Mouse (Mus musculus) c-Kit-positive CD71-positive TER-119-negative erythroid progenitor cells, embryonic 14.5 days (primary cell): Measurements from ENCODE around the gene Zranb3.
"Not testable (repeated sequence)": the region's sequence is repeated elsewhere in the genome, so short reads cannot be mapped to it uniquely, and the experiment has no call there.

Experiments used
- DNase-seq: peaks from one replicate; pipeline ENCODE4 v3.0.0-alpha.2; 2013; ENCODE audit warnings: low read depth

Gene Zranb3

GRCm38 (mm10) chr1:128102641-128103461, at the start of gene Zranb3, which contains the start of gene R3hdm1:
TSS of gene Zranb3 (minus strand) at chr1:128103047.
TSS of gene R3hdm1 (plus strand) at chr1:128103301.
- peak; percentile 99 for DNase-seq

- DNase-seq = no peak
Measured at GRCm38 (mm10) chr1:128141737-128142136, 38.9 kb upstream of the Zranb3 start.

GRCm38 (mm10) chr1:128141039-128141438, 38.2 kb upstream of the Zranb3 start:
- no peak for DNase-seq

GRCm38 (mm10) chr1:128136222-128136621, 33.4 kb upstream of the Zranb3 start:
- DNase-seq = not testable (repeated sequence)

GRCm38 (mm10) chr1:128120913-128121627, 18.2 kb upstream of the Zranb3 start:
- peak; percentile 46 for DNase-seq

- peak; percentile 39 for DNase-seq
Measured at GRCm38 (mm10) chr1:128103520-128104088, 757 bp upstream of the Zranb3 start.

- peak; percentile 85 for DNase-seq
Measured at GRCm38 (mm10) chr1:128102251-128102640, 601 bp downstream of the Zranb3 start.

- no peak for DNase-seq
Measured at GRCm38 (mm10) chr1:128098309-128098708, 4.5 kb downstream of the Zranb3 start.

GRCm38 (mm10) chr1:128094686-128095085, 8.2 kb downstream of the Zranb3 start:
- DNase-seq = no peak

GRCm38 (mm10) chr1:128082800-128083199, 20.0 kb downstream of the Zranb3 start:
- DNase-seq = no peak

- DNase-seq = no peak
Measured at GRCm38 (mm10) chr1:128081873-128082272, 21.0 kb downstream of the Zranb3 start.

- no peak for DNase-seq
Measured at GRCm38 (mm10) chr1:128080936-128081696, 21.7 kb downstream of the Zranb3 start.

GRCm38 (mm10) chr1:128078646-128079045, 24.2 kb downstream of the Zranb3 start:
- no peak for DNase-seq

- DNase-seq = no peak
Measured at GRCm38 (mm10) chr1:128077788-128078187, 25.1 kb downstream of the Zranb3 start.

- DNase-seq = no peak
Measured at GRCm38 (mm10) chr1:128076791-128077479, 25.9 kb downstream of the Zranb3 start.

- DNase-seq = no peak
Measured at GRCm38 (mm10) chr1:128073051-128073450, 29.8 kb downstream of the Zranb3 start.

GRCm38 (mm10) chr1:128070003-128070402, 32.8 kb downstream of the Zranb3 start:
- DNase-seq = no peak

- DNase-seq = peak; percentile 50
Measured at GRCm38 (mm10) chr1:128068945-128069397, 33.9 kb downstream of the Zranb3 start.

GRCm38 (mm10) chr1:128064716-128065115, 38.1 kb downstream of the Zranb3 start:
- no peak for DNase-seq

GRCm38 (mm10) chr1:128062167-128062566, 40.7 kb downstream of the Zranb3 start:
- DNase-seq = no peak

GRCm38 (mm10) chr1:128061401-128061800, 41.4 kb downstream of the Zranb3 start:
- DNase-seq = no peak
